Mouse (Mus musculus) embryonic facial prominence, embryonic 11.5 days (tissue): ENCODE results near the gene En1. TPM values are rescaled to one million over a fixed set of nuclear protein-coding genes. Genes with fewer than 3 reads are reported as not detected.
A peak's percentile ranks its signal among the peaks of the same experiment; 100 is the strongest.

Source experiments
- ATAC-seq: fragments of 200-750 bp; cut with Nextera tagmentation; replicated peaks from 2 replicates; pipeline ENCODE4 v1.8.0; 2017; ENCODE audit warnings: low read depth; ENCODE audit not compliant: insufficient number of reproducible peaks, low FRiP score, low TSS enrichment
- DNase-seq: peaks from one replicate; pipeline ENCODE4 v3.0.0-alpha.2; 2015; ENCODE audit warnings: low spot score
- H3K27ac ChIP-seq: fragments of 300-500 bp; sonication (generic); replicated peaks from 2 replicates; pipeline ENCODE4 v1.5.1; 2014; ENCODE audit warnings: mild to moderate bottlenecking, low read depth, low read length, control low read depth
- H3K27me3 ChIP-seq: fragments of 300-500 bp; sonication (generic); 2 replicates; pipeline ENCODE4 v1.6.1; 2014; ENCODE audit warnings: mild to moderate bottlenecking, low read length, moderate library complexity, mixed read lengths; ENCODE audit not compliant: control insufficient read depth, insufficient read depth
- H3K36me3 ChIP-seq: fragments of 300-500 bp; sonication (generic); replicated peaks from 2 replicates; pipeline ENCODE4 v1.6.1; 2014; ENCODE audit warnings: low read depth, mild to moderate bottlenecking, low read length, moderate library complexity, mixed read lengths; ENCODE audit not compliant: control insufficient read depth, insufficient read depth
- H3K4me1 ChIP-seq: fragments of 300-500 bp; sonication (generic); 2 replicates; pipeline ENCODE4 v1.6.1; 2014; ENCODE audit warnings: low read length, mixed read lengths; ENCODE audit not compliant: control insufficient read depth, insufficient read depth
- H3K4me2 ChIP-seq: fragments of 300-500 bp; sonication (generic); 2 replicates; pipeline ENCODE4 v1.6.1; 2014; ENCODE audit warnings: low read depth, mild to moderate bottlenecking, control low read depth, low read length, moderate library complexity
- H3K4me3 ChIP-seq: fragments of 300-500 bp; sonication (generic); 2 replicates; pipeline ENCODE4 v1.5.1; 2014; ENCODE audit warnings: low read depth, low read length, control low read depth
- H3K9ac ChIP-seq: fragments of 300-500 bp; sonication (generic); replicated peaks from 2 replicates; pipeline ENCODE4 v1.6.1; 2014; ENCODE audit warnings: mild to moderate bottlenecking, control low read depth, low read length
- H3K9me3 ChIP-seq: fragments of 300-500 bp; sonication (generic); replicated peaks from 2 replicates; pipeline ENCODE4 v1.6.1; 2016; ENCODE audit warnings: mild to moderate bottlenecking, low read length, inconsistent platforms, mixed read lengths; ENCODE audit not compliant: control insufficient read depth
- WGBS: fragments of 180-500 bp; shearing (Covaris S2); extraction: QIAGEN DNeasy Blood & Tissue Kit; methylation state at CpG from one replicate; pipeline ENCODE4 v1.1.7; 2014; 5-methylcytosine and 5-hydroxymethylcytosine counted together
- polyA plus RNA-seq: library from polyadenylated mRNA; unstranded; fragments of >200 nt; fragmentation: Nextera tagmentation; extraction: Ambion mirVana; gene quantifications from 2 replicates; pipeline ENCODE4 v1.2.1, GENCODE M21; 2014

Gene En1
- 1.0 and 1.4 TPM in 2 replicates for polyA plus RNA-seq

- Histone ChIP-seq H3K4me3 (peak within 1 kb of the TSS; percentile 32), H3K27me3 (peaks cover 64% of the 10 kb centered on the region), H3K27ac (no peak within 1 kb of the TSS), H3K9me3 (no peaks in the 10 kb centered on the region), H3K9ac (peak within 1 kb of the TSS; percentile 37; the same call in 1 of the 2 replicates), H3K36me3 (no peaks in the 10 kb centered on the region), H3K4me1 (peaks cover 5% of the 10 kb centered on the region; the same call in 1 of the 2 replicates), H3K4me2 (peak within 1 kb of the TSS; percentile 74)
- under 1% methylated on average over 35 of the region's 35 CpGs for WGBS
- ATAC-seq: no peak
- peak; percentile 78 for DNase-seq
Measured at GRCm38 (mm10) chr1:120602031-120602730, at the start of gene En1. TSS of gene En1 (plus strand) at chr1:120602418.

GRCm38 (mm10) chr1:120556926-120557846 lies 45.0 kb upstream of the En1 start:
- H3K27ac ChIP-seq: no peak overlapping the region
- no peak overlapping the region for H3K4me3 ChIP-seq
- H3K4me2 ChIP-seq: no peak overlapping the region
- DNase-seq (no peak), ATAC-seq (no peak)
- H3K27me3 ChIP-seq: no peaks in the 10 kb centered on the region
- 80% methylated on average over 15 of the region's 15 CpGs for WGBS
- no peak overlapping the region for H3K9ac ChIP-seq
- H3K36me3 ChIP-seq: no peaks in the 10 kb centered on the region
- no peaks in the 10 kb centered on the region for H3K9me3 ChIP-seq
- H3K4me1 ChIP-seq: no peaks in the 10 kb centered on the region

GRCm38 (mm10) chr1:120558341-120559285 lies 43.6 kb upstream of the En1 start:
- WGBS: 82% methylated on average over 9 of the region's 9 CpGs
- ATAC-seq: peak; percentile 23; the same call in 1 of the 2 replicates
- H3K4me3 ChIP-seq: no peak overlapping the region
- H3K4me2 ChIP-seq: no peak overlapping the region
- no peaks in the 10 kb centered on the region for H3K9me3 ChIP-seq
- no peak overlapping the region for H3K9ac ChIP-seq
- no peaks in the 10 kb centered on the region for H3K27me3 ChIP-seq
- H3K27ac ChIP-seq: no peak overlapping the region
- no peak for DNase-seq
- H3K4me1 ChIP-seq: no peaks in the 10 kb centered on the region
- no peaks in the 10 kb centered on the region for H3K36me3 ChIP-seq

- Histone ChIP-seq H3K9me3 (no peaks in the 10 kb centered on the region), H3K36me3 (no peaks in the 10 kb centered on the region), H3K9ac (no peak overlapping the region), H3K4me2 (no peak overlapping the region), H3K27ac (no peak overlapping the region), H3K27me3 (no peaks in the 10 kb centered on the region), H3K4me1 (no peaks in the 10 kb centered on the region), H3K4me3 (no peak overlapping the region)
- DNase-seq (no peak), ATAC-seq (no peak)
- WGBS: 87% methylated on average over 5 of the region's 5 CpGs
Measured at GRCm38 (mm10) chr1:120559911-120560310, 42.3 kb upstream of the En1 start.

GRCm38 (mm10) chr1:120581306-120581705 lies 20.9 kb upstream of the En1 start:
- Histone ChIP-seq H3K9me3 (no peaks in the 10 kb centered on the region), H3K36me3 (no peaks in the 10 kb centered on the region), H3K27me3 (no peaks in the 10 kb centered on the region), H3K9ac (no peak overlapping the region), H3K4me3 (no peak overlapping the region), H3K27ac (no peak overlapping the region), H3K4me1 (no peaks in the 10 kb centered on the region), H3K4me2 (no peak overlapping the region)
- 65% methylated on average over 4 of the region's 4 CpGs for WGBS
- no peak for ATAC-seq
- DNase-seq: no peak

- Histone ChIP-seq H3K27me3 (peaks cover 3% of the 10 kb centered on the region), H3K36me3 (no peaks in the 10 kb centered on the region), H3K27ac (no peak overlapping the region), H3K9me3 (no peaks in the 10 kb centered on the region), H3K9ac (no peak overlapping the region), H3K4me2 (no peak overlapping the region), H3K4me1 (no peaks in the 10 kb centered on the region), H3K4me3 (no peak overlapping the region)
- DNase-seq (no peak), ATAC-seq (no peak)
- WGBS: 30% methylated on average over 2 of the region's 2 CpGs
Measured at GRCm38 (mm10) chr1:120585481-120585880, 16.7 kb upstream of the En1 start.

- Histone ChIP-seq H3K27ac (no peak overlapping the region), H3K4me3 (no peak overlapping the region), H3K36me3 (no peaks in the 10 kb centered on the region), H3K9ac (no peak overlapping the region), H3K4me1 (no peaks in the 10 kb centered on the region), H3K9me3 (no peaks in the 10 kb centered on the region), H3K4me2 (no peak overlapping the region), H3K27me3 (peaks cover 13% of the 10 kb centered on the region)
- ATAC-seq (no peak), DNase-seq (peak; percentile 90)
- WGBS: 11% methylated on average over 7 of the region's 7 CpGs
Measured at GRCm38 (mm10) chr1:120586500-120587110, 15.6 kb upstream of the En1 start.
